Mouse (Mus musculus) brain, embryonic 18.5 days (tissue): Measurements from ENCODE around the gene Col25a1.

Experiments used
- DNase-seq: peaks from one replicate; pipeline ENCODE4 v3.0.0-alpha.2; 2012; ENCODE audit warnings: low read depth, low spot score

Col25a1 gene

DNA sequence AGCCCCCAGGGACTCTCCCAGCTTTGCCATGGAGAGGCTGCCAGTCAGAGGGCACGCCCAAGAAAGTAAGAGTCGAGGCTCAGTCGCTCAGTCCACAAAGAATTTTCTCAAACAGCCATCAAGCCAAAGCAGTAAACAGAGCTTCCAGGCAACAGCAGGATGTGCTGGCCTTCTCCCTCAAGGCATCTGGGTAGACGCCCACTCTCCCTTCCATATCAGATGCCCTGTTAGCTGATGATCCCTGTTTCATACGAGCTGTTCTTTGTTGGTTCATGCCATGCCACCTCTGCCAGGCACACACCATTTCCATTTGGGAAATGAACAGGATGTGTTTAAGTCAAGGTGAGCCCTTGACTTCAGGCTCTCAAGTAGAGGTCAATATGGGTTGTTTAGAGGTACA, 334.1 kb downstream of the Col25a1 start:
- DNase-seq, result no peak

GRCm38 (mm10) chr3:130473211-130473768, 342.0 kb downstream of the Col25a1 start:
- no peak for DNase-seq

- DNase-seq, result no peak
Measured at GRCm38 (mm10) chr3:130473970-130474369, 342.7 kb downstream of the Col25a1 start.

DNA sequence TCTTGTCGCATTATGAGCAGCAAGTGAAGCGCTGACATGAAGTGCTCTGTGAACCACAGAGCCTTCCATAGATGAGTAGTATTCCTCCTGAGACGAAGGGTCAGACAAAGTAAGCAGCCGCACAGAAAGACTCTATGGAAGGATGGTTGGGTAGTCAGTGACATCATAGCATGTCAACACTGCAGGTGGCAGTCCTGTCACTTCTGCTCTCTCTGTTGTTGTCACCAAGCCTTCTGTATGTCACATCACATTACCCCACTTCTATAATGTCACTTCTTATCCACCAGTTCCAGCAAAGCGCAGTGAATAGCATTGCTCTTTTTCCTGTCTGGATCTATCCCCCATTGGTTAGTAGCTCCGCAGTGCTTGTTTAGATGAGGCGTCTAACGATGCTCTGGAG, 351.2 kb downstream of the Col25a1 start:
- no peak for DNase-seq

DNA sequence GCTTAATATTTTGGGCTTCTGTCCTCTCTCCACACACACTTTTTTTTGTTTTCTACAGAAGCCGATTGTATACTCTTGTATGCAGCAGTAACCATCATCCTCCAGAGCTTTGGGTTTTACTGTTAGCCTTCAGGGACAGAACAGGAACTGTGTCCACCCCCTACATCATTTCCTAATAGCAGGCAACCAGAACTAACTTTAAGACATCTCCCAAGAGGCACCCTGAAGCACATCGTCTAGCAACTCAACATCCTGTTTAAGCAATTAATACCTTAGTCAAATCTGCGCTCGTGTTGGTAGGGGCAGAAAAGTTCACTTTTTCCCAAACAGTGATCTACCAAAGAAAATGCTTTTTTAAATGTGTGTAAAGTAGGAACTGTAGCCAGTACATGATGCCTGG, 357.5 kb downstream of the Col25a1 start:
- no peak for DNase-seq

GRCm38 (mm10) chr3:130494192-130494591, 362.9 kb downstream of the Col25a1 start:
- no peak for DNase-seq

DNA sequence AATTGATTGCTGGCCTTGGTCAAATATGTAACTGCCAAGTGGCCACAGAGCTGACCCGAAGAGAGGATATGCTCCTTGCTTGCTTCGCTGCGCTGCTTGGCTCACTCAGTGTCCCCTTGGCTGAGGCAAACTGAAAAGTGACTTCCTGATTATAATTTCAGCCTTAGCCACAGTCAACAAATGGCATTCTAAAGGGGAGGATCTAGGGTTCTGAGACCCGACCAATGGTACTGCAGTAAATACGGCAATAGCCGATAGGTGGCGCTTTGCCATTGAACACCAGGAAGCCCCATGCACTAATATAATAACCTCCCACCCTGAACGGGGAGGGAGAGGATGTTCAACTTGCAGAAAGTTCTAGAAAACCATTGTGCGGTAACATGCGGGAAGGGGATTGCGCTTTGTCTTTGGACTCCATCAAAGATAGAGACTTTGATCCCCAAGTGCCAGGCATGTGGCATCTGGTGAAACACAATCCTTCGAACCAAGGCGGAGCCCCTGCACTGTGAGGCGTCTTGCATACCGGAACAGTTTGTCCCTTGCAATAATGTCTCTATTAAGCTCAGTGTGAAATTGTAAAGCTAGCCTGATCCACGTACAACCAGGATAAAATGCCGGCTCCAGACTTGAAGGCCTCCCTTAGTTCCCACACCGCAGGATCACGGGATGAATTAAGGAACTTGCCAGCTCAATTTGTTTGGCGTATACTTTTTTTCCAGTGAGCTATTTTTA, 363.5 kb downstream of the Col25a1 start:
- DNase-seq, result no peak

DNA sequence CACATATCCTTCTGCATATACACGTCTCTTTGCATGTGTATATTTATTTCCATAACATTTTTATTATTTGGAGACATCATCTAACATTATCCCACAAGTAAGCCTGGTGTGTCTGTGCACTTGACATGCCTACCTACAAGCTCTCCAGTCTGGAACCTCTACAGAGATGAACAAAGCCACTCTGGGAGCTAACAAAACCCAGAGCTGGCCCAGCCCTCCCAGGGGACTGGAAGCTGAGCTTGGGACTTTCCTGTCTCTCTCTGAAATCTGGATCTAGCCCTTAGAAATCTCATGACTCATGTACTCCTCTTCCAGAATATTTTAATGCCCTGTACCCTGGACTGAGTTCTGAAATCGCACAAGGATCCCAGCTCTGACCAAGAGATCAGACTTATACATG, 365.7 kb downstream of the Col25a1 start:
- DNase-seq, result no peak

DNA sequence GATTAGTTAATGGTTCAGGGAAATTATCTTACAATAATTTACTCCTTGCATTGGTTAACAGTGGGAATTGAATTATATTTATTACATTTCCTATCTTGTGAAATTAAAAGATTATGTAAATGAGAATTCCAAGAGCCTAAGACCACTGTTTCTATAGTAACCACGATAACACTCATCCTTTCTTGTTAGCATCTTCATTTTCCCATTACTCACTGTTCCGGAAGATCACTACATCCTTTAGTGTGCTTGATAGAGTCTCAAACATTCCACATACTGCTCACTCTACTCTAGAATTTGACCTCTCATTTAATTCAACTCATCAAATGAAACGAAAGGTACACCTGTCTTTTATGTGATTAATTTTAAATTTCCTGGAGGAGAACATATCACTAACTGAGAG, 370.4 kb downstream of the Col25a1 start:
- no peak for DNase-seq

DNA sequence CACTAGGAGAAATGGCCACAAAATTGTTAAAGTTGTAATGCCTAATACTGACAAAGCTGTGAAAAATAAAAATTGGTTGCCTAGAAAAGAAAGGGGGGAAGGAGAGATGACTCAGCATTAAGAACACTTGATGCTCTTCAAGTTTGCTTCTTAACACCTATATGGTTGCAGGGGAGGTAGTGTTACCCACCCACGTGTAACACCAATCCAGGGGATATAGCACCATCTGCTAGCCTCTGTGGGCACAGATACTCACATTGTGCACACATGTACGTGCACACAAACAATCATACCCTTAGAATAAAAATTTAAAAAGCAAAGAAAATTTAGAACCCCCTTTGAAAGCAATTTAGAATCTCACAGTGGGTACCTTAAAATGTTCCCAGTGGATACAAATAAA, 377.0 kb downstream of the Col25a1 start:
- DNase-seq, result no peak

GRCm38 (mm10) chr3:130518457-130518879, 387.2 kb downstream of the Col25a1 start:
- DNase-seq, result no peak

- DNase-seq, result no peak
Measured at GRCm38 (mm10) chr3:130521834-130522476, 390.7 kb downstream of the Col25a1 start.

DNA sequence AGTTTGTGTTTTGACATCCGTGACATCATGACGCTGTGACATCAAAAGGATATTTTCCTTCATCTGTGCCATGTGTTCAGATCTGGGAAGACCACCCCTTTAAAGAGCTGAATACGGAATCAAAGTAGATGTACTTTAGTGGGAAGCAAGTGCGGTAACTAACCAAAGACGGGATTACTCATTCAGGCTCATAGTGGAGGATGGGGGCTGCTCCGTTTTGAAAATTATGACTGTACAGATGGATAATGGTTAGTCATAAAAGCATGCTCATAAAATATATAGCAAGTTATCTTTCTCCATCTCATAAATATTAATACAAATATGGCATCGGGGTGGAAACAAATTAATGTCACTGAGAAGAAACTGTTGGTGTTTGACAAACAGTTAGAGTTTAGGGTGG, 391.7 kb downstream of the Col25a1 start:
- DNase-seq, result no peak

DNA sequence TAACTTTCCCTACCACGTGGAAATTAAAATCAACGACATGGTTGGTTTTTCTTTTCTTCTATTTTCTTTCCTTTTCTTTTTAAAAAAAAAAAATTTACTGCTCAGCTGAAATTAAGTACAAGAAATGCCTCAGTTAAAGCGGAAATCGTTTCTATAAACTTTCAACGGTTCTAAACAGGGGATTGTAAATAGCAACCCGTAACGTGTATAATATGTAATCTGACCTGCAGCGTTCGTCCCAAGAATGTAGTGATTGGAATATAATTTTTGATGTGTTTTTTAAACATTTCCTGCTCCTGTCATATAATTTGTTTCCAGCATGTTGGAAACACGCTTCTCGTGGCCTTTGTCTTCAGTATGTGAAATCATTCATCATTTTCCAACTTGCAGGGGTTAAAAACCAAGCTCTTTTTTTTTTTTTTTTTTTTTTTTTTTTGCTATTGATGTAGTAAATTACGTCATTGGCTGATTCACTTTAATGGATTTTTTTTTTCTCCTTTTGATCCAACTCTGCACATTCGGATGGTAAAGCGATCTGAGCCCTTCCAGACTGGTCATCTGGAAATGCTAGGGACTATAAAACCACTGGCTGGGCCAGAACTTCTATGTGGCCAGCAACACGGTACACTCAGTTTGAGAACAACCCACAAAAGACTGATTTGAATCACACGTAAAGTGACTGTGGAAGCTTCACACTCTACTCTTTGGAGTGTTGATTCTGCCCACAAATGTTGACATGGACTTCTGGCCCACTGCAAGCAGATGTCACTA, 393.3 kb downstream of the Col25a1 start:
- DNase-seq, result no peak

- DNase-seq, result no peak
Measured at GRCm38 (mm10) chr3:130535021-130535420, 403.7 kb downstream of the Col25a1 start.

GRCm38 (mm10) chr3:130541541-130541940, 410.2 kb downstream of the Col25a1 start:
- DNase-seq, result no peak

GRCm38 (mm10) chr3:130545995-130546394, 414.7 kb downstream of the Col25a1 start:
- no peak for DNase-seq

- no peak for DNase-seq
Measured at GRCm38 (mm10) chr3:130549066-130549465, 417.8 kb downstream of the Col25a1 start.

DNA sequence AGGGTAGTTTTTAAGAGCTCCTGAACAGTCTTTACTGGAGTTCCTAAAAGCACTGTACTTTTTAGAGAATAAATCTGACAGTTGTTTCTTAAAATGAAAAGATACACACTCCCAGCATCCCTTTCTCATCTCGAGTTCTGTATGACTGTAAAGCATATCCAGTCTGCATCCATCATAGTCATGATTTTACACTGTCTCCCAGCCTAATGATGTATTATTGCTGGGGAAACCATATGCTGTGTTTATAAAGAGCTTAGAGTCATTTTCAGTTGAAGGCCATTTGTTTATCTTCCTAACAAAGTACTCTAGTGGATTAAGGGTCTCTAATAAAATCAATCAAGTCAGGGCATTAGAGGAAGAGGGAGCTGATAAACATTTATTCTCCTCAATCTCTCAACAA, 425.0 kb downstream of the Col25a1 start:
- no peak for DNase-seq

DNA sequence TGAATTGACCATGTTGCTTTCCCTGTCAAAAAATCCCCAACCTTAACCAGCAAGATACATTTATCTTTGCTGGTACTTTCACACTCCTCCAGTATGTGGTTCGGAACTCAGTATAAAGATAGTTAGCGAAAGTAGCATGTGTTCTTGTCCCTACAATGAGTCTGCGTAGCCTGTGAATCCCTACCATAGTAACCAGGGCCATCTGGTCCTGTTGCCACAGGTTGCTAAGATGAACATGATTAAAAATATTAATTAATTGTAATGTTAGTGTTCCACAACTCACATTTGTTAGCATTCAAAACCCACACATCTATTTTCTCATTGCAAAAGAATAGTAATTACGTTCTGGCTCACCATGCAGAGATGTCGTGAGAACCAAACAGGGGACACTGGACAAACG, 434.3 kb downstream of the Col25a1 start:
- DNase-seq, result no peak

GRCm38 (mm10) chr3:130568331-130569095, 437.2 kb downstream of the Col25a1 start:
- DNase-seq, result no peak

GRCm38 (mm10) chr3:130573243-130573642, 441.9 kb downstream of the Col25a1 start:
- DNase-seq, result no peak
